Mouse (Mus musculus) yolk sac, embryonic 10.5 days (tissue): ENCODE measurements around the gene Stxbp2.
"Not testable (repeated sequence)": the region's sequence is repeated elsewhere in the genome, so short reads cannot be mapped to it uniquely, and the experiment has no call there.

Experiments
- DNase-seq: peaks from one replicate; pipeline ENCODE4 v3.0.0-alpha.2; 2017; ENCODE audit warnings: low spot score

Stxbp2 gene

GRCm38 (mm10) chr8:3630647-3631477 lies at the start of gene Stxbp2:
TSS of gene Stxbp2 (plus strand) at chr8:3630955.
- DNase-seq: peak; percentile 84

- not testable (repeated sequence) for DNase-seq
Measured at GRCm38 (mm10) chr8:3581961-3582360, 48.8 kb upstream of the Stxbp2 start.

DNA sequence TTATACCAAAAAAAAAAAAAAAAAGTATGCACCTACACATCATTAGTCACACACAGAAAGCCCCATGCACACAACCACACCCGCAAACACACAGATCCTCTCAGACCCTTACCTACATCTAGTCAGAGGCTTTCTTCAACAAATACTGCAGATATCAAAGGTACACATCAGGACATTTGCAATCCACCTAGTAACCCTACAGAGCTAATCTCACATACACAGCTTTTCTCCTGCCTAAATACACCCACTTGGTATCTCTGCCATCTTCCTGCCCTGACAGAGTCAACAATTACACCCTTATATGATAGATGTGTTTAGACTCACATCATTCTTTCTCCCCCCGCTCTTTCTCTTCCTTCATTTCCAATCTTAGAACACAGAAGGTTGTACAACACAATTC lies 44.3 kb upstream of the Stxbp2 start:
- DNase-seq: no peak

DNA sequence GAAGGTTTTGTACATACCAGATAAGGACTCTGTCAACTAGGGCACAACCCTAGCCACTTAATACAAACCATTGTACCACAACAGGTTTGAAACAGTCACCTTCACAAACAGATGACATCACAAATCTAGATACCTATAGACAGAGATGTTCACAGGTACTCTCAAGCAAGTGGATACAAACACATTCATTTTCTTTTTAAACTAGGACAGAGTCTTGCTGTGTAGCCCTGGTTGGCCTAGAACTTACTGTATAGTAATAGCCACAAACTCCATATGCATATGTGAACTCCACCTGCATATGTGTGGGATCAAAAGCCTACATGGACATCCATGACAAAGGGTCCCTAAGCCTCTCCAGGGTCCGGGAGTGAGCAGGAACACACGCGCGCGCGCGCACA lies 43.8 kb upstream of the Stxbp2 start, which contains the start of gene Camsap3:
Gene Camsap3, plus strand, starts transcription at position 301 of the 398 bp plus-strand sequence.
- no peak for DNase-seq

- peak; percentile 78 for DNase-seq
Measured at GRCm38 (mm10) chr8:3587391-3588257, 43.1 kb upstream of the Stxbp2 start.

GRCm38 (mm10) chr8:3588258-3588633 lies 42.5 kb upstream of the Stxbp2 start:
- DNase-seq: no peak

- DNase-seq: no peak
Measured at GRCm38 (mm10) chr8:3593470-3593869, 37.3 kb upstream of the Stxbp2 start.

- no peak for DNase-seq
Measured at GRCm38 (mm10) chr8:3594466-3594865, 36.3 kb upstream of the Stxbp2 start.

GRCm38 (mm10) chr8:3598054-3598453 lies 32.7 kb upstream of the Stxbp2 start:
- no peak for DNase-seq

DNA sequence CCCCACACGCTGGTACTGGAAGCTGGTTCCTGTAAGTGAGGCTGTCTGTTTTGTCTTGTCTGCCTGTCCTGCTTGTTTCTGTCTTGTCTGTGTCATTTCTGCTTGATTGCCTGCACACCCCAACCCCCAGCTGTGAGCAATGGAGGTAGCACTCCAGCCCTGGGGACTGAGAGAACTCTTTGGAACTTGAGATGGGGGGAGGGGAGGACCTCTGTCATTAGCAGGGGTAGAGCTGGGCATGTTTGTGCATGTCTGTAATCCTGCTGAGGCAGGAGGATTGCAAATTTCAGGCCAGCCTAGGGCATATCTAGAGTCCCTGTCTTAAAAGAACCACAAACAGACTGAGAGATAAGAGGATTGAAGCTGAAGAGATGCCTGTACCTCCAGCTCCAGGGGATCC lies 31.5 kb upstream of the Stxbp2 start:
- DNase-seq: no peak

DNA sequence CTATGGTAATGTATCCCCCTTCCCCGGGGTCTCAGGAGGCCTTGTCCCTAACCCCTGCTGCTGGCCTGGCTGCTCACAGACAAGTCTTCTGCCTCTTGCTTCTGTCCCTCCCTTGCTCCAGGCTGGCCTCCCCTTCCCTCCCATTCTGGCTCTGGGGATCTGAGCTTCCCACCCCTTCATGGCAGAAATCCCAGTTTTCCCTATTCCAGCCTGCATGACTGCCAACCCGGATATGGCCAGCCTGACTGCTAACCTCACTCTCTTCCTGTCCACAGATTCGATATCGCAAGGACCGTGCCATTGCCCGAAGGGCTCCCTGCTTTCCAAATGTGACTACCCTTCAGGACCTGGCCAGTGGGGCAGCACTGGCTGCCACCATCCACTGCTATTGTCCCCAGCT lies 30.4 kb upstream of the Stxbp2 start:
- DNase-seq: no peak

DNA sequence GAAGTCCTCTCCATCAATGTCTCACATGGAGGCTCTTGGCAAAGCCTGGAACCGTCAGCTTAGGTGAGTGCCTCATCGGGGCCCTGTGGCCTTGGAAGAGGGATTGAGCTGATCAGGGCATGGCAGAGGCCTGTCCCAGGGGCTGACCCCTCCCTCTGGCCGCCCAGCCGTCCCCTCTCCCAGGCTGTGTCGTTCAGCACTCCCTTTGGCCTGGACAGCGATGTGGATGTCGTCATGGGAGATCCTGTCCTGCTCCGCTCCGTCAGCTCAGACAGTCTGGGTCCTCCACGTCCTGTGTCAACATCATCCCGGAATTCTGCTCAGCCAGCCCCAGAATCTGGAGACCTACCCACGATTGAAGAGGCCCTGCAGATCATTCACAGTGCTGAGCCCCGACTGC lies 27.3 kb upstream of the Stxbp2 start:
- DNase-seq: no peak

DNA sequence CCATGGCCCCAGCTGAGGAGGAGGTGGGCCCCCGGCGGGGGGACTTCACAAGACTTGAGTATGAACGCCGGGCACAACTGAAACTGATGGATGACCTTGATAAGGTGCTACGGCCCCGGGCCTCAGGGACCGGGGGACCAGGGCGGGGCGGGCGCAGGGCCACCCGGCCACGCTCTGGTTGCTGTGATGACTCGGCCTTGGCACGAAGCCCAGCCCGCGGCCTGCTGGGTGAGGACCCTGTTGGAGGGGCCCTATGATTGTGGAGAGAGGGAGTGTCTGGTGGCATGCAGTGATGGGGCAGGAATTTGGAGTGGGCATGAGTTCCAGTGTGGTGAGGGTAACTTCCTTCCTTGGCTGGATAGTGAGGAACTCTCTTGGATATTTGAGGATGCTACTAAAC lies 24.2 kb upstream of the Stxbp2 start:
- no peak for DNase-seq

GRCm38 (mm10) chr8:3607822-3608221 lies 22.9 kb upstream of the Stxbp2 start:
- no peak for DNase-seq

- DNase-seq: no peak
Measured at GRCm38 (mm10) chr8:3609046-3609815, 21.5 kb upstream of the Stxbp2 start.

DNA sequence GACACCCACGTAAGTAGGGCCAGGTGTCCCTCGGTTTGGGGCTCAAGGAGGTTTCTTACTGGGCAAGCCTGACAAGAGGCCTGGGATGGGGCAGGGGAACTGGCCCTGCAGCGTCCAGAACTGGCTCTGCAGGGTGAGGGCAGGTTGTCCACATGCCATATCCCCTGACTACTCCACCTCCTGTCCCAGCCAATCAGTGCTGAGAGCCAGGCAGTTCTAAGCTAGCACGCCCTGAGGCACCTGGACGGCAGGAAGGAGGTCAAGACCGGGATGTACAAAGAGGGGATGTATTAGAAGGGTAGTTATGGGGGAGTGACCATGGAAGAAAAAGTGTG lies 21.0 kb upstream of the Stxbp2 start:
- DNase-seq: no peak

DNA sequence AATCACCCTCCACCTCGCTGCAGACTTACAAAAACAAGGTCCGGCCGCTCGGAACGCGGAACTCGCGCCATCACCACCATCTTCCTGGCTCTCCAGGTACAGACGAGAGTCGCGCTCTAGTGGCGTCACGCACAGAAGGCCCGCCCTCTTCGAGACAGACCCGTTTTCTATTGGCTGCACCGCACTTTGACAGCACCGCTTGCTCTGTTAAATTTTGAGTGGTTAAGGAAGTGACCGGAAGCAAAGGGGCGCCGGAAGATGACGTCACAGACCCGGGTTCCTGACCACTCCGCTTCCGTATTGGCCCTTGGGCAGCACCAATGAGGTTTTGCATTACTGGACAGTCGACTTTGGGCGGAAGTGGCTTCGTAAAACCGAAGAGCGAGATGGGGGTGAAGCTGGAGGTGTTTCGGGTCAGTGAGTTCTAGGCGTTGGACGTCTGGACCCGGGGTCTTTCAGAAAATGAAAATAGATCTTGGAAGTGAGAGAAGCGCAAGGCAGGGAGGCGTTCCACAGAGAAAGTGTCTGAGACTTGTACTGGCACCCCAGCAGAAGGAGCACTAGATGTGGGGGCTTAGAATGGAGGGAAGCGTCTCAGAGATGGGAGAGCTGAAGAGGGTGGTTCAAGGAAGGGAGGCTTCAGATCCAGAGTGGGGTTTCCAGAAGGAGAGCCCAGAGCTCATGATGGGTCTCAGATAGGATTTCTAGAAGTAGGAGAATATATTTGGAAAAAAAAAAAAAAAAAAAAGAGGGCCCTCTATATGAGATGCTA lies 9.4 kb upstream of the Stxbp2 start, which contains the start of the genes Xab2 and Pet100:
Gene Xab2, minus strand, starts transcription at position 118 of the 772 bp plus-strand sequence.
Gene Pet100, plus strand, starts transcription at position 350 of the 772 bp plus-strand sequence.
- DNase-seq: peak; percentile 100

DNA sequence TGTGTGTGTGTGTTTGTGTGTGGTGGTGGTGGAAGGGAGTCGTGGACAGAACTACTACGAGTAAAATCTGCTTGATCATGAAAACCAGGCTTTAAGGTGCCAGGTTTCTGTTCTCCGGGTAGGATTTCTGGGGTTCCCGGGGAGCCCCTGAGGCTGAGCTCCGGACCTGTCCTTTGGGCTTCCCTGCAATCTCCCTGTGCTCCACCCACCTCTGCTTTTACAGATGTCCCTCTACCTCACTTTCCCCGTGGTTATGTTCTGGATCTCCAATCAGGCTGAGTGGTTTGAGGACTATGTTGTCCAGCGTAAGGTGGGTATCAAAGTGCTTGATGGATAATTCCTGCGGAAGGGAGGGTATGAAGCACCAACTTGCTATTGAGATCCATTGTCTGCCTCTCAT lies 8.6 kb upstream of the Stxbp2 start:
- no peak for DNase-seq

- no peak for DNase-seq
Measured at GRCm38 (mm10) chr8:3625445-3625844, 5.3 kb upstream of the Stxbp2 start, which contains the start of gene Pcp2. TSS of gene Pcp2 (minus strand) at chr8:3625545.

GRCm38 (mm10) chr8:3626971-3627370 lies 3.8 kb upstream of the Stxbp2 start:
- no peak for DNase-seq

DNA sequence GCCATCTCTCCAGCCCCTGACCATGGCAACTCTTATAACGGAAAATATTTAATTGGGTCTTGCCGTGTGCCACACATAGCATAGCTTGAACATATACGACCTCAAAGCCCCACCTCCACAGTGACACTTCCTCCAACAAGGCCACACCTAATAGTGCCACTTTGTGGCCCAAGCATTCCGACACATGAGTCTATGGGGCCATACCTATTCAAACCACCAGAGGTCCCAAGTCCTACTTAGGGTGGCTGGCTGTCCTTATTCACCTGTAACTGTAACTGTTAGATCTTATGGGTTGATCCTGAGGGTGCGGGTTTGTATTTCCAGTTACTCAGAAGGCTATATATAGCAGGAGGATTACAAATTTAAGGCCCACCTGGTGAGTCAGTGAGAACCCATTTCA lies 2.7 kb upstream of the Stxbp2 start:
- DNase-seq: no peak
